Mouse (Mus musculus): Measurements from ENCODE around the gene Mrpl45. TPM values are rescaled to one million over a fixed set of nuclear protein-coding genes. Genes with fewer than 3 reads are reported as not detected.
"Not testable (repeated sequence)": the region's sequence is repeated elsewhere in the genome, so short reads cannot be mapped to it uniquely, and the experiment has no call there.

The Mrpl45 gene
- polyA plus RNA-seq, 1 experiment from 2014 or later, result 41.6 TPM

DNA sequence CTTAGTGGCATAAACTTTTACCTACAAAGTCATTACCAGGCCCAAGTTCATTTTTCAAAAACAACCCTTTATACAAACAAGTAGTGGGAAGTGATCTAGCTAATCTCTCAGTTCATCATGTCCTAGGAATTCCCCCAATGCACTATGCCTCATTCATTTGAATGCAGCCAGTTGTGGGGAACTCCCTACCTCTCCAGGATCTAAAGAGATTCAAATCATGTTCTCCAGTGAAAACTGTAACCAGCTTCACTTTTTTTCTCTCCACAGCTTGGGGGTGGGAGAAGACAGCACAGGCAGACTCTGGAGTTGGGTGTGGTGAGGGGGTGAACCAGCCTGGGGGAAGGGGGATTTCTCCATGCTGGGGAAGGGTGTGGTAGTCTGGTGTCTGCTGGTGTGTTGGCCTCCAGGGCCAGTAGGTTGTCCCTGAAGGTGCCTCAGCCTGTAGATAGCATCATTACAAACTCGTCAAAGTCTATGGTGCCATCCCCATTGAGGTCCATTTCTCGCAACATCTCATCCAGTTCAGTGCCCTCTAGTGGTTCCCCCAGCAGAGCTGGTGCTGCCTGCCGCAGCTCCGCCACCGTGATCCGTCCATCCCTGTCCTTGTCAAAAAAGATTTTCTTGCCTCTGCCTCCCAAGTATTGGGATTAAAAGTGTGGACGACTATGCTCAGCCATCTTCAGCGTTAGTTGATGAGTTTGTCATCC, 6.5 kb downstream of the Mrpl45 start:
- H3K9ac ChIP-seq (ENCODE audit: low read depth, low read length); H3K4me2 ChIP-seq (ENCODE audit: low read length); H3K4me3 ChIP-seq (ENCODE audit: low read depth, low read length); H3K4me1 ChIP-seq (ENCODE audit: control insufficient read depth, insufficient read depth, low read length); H3K9me3 ChIP-seq (replicated peaks; ENCODE audit: control insufficient read depth, low read length, poor library complexity, severe bottlenecking); H3K27me3 ChIP-seq (ENCODE audit: control insufficient read depth, insufficient read depth, low read depth, low read length); H3K27ac ChIP-seq (ENCODE audit: low read length); ATAC-seq: not testable (repeated sequence)
- WGBS, result 77% methylated on average over 8 of the region's 8 CpGs
- H3K36me3 ChIP-seq (ENCODE audit: control insufficient read depth, insufficient read depth, low read length), result peaks cover 20% of the 10 kb centered on the region

DNA sequence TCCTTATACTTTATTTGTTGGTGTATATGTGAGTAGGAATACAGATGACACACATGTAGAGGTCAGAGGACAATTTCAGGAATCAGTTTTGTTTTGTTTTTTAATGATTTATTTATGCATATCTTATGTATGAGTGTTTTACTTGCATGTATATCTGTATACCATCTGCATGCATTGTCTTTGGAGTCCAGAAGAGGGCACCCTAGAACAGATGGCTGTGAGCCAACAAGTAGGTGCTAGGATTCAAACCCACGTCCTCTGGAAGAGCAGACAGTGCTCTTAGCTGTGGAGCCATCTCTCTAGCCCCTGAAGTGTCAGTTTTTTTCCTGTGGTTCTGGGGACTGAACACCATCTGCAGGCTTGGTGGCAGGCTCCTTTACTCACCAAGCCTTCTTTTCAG, 9.7 kb downstream of the Mrpl45 start:
- Histone ChIP-seq H3K4me2 (ENCODE audit: low read length) (no peak overlapping the region), H3K27ac (ENCODE audit: low read length) (no peak overlapping the region), H3K4me3 (ENCODE audit: low read depth, low read length) (no peak overlapping the region), H3K4me1 (ENCODE audit: control insufficient read depth, insufficient read depth, low read length) (no peaks in the 10 kb centered on the region), H3K36me3 (ENCODE audit: control insufficient read depth, insufficient read depth, low read length) (peaks cover 26% of the 10 kb centered on the region), H3K9ac (ENCODE audit: low read depth, low read length) (no peak overlapping the region), H3K27me3 (ENCODE audit: control insufficient read depth, insufficient read depth, low read depth, low read length) (no peaks in the 10 kb centered on the region), H3K9me3 (replicated peaks; ENCODE audit: control insufficient read depth, low read length, poor library complexity, severe bottlenecking) (no peaks in the 10 kb centered on the region)
- no peak for ATAC-seq
- 72% methylated on average over 1 of the region's 1 CpGs for WGBS

DNA sequence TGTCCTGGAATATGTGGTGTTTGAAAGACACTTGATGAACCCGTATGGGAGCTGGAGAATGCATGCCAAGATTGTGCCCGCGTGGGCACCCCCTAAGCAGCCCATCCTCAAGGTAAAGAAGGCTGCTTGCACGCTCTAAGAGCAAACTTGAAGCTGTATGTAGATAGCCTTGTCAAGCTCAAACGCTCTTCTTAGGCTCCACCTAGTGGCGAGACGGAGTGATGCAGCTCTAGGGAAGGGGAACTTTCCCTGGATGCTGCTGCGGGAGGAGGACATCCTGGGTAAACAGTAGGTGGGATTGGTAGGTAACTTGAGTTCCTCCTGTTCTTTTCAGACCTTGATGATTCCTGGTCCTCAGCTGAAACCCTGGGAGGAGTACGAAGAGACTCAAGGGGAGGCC, 12.6 kb downstream of the Mrpl45 start:
- no peaks in the 10 kb centered on the region for H3K27me3 ChIP-seq (ENCODE audit: control insufficient read depth, insufficient read depth, low read depth, low read length)
- WGBS, result 22% methylated on average over 9 of the region's 9 CpGs
- H3K9ac ChIP-seq (ENCODE audit: low read depth, low read length), result no peak overlapping the region
- H3K4me3 ChIP-seq (ENCODE audit: low read depth, low read length), result no peak overlapping the region
- no peak overlapping the region for H3K27ac ChIP-seq (ENCODE audit: low read length)
- no peaks in the 10 kb centered on the region for H3K9me3 ChIP-seq (replicated peaks; ENCODE audit: control insufficient read depth, low read length, poor library complexity, severe bottlenecking)
- no peaks in the 10 kb centered on the region for H3K4me1 ChIP-seq (ENCODE audit: control insufficient read depth, insufficient read depth, low read length)
- no peak for ATAC-seq
- H3K4me2 ChIP-seq (ENCODE audit: low read length), result no peak overlapping the region
- H3K36me3 ChIP-seq (ENCODE audit: control insufficient read depth, insufficient read depth, low read length), result peaks cover 28% of the 10 kb centered on the region

DNA sequence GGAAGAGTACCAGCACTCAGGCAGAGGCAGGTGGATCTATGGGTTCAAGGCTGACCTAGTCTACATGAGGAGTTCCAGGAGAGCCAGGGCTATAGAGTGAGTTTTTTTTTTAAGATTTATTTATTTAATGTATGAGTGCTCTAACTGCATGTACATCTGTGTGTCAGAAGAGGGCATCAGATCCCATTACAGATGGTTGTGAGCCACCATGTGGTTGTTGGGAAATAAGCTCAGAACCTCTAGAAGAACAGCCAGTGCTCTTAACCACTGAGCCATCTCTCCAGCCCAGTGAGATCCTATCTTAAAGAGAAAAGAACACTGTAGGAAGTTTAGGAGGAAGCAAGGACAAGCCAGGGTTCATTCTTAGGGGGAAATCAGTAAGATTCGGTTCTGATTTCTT, 14.8 kb downstream of the Mrpl45 start:
- Histone ChIP-seq H3K27me3 (ENCODE audit: control insufficient read depth, insufficient read depth, low read depth, low read length) (no peaks in the 10 kb centered on the region), H3K4me2 (ENCODE audit: low read length) (no peak overlapping the region), H3K4me1 (ENCODE audit: control insufficient read depth, insufficient read depth, low read length) (no peaks in the 10 kb centered on the region), H3K36me3 (ENCODE audit: control insufficient read depth, insufficient read depth, low read length) (peaks cover 14% of the 10 kb centered on the region), H3K4me3 (ENCODE audit: low read depth, low read length) (no peak overlapping the region), H3K9me3 (replicated peaks; ENCODE audit: control insufficient read depth, low read length, poor library complexity, severe bottlenecking) (no peaks in the 10 kb centered on the region), H3K9ac (ENCODE audit: low read depth, low read length) (no peak overlapping the region), H3K27ac (ENCODE audit: low read length) (no peak overlapping the region)
- 97% methylated on average over 1 of the region's 1 CpGs for WGBS
- no peak for ATAC-seq

DNA sequence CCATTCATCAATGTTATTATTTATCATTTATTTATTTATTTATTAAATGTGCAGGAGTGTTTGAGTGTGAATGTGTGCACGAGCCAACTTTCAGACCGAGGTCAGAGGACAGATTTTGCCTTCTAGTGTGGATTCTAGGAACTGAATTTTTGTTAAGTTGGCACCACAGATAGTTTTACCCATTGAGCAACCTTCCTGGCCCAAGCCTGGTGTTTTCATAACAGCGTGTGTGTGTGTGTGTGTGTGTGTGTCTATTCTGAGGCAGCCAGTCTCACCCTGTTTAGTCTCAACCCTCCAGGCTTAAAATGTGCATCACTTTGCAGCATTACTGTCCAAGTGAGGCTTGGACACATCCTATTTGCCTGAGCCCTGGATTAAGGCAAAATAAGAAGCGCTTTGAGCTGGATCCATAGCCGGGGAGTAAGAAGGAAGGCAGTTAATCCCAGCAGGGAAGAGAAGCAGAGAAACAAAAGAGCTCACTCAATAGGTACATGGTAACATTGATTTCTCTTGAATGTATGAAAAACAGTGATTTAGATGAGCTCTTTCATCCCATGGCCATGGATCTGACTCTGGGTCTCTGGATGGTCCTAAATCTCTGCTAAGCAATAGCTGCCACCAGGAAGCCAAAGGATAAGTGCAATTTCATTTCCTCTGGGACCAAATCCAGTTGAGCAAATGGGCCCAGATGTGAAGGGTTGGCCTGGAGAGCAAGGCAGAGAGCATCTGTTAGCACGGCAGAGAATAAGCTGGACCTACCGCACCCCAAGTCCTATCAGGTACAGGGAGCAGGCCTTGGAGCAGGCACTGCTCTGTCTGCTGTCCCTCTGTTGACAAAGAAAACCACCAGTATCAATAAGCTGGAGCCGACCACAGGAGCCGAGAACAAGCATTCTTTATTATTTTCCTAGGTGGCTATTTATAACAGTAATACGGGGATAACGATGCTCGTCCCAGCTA, 16.0 kb downstream of the Mrpl45 start:
- no peak overlapping the region for H3K4me2 ChIP-seq (ENCODE audit: low read length)
- no peak overlapping the region for H3K4me3 ChIP-seq (ENCODE audit: low read depth, low read length)
- peaks cover 12% of the 10 kb centered on the region; the same call in 1 of the 2 replicates for H3K36me3 ChIP-seq (ENCODE audit: control insufficient read depth, insufficient read depth, low read length)
- WGBS, result 72% methylated on average over 12 of the region's 12 CpGs
- H3K27ac ChIP-seq (ENCODE audit: low read length), result no peak overlapping the region
- ATAC-seq, result no peak
- H3K9ac ChIP-seq (ENCODE audit: low read depth, low read length), result no peak overlapping the region
- no peaks in the 10 kb centered on the region for H3K9me3 ChIP-seq (replicated peaks; ENCODE audit: control insufficient read depth, low read length, poor library complexity, severe bottlenecking)
- no peaks in the 10 kb centered on the region for H3K4me1 ChIP-seq (ENCODE audit: control insufficient read depth, insufficient read depth, low read length)
- H3K27me3 ChIP-seq (ENCODE audit: control insufficient read depth, insufficient read depth, low read depth, low read length), result no peaks in the 10 kb centered on the region

DNA sequence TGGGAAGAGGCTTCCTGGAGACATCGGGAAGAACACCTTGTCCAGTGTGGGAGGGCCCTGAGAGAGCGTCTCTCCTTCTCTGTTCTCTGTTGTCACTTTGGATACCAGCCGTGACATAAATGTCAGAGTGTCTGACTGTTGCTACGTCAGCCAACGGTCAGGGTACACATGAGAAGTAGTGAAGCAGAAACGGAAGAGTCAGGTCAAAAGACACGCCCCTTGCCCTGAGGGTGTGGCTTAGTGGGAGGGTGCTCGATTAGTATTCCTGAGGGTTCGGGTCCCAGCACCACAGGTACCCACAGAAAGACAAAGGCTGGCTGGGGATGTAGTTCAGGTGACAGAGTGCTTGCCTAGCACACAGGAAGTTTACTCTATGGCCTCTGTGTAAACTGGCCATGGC, 17.5 kb downstream of the Mrpl45 start:
- no peak overlapping the region for H3K4me3 ChIP-seq (ENCODE audit: low read depth, low read length)
- H3K4me2 ChIP-seq (ENCODE audit: low read length), result no peak overlapping the region
- H3K4me1 ChIP-seq (ENCODE audit: control insufficient read depth, insufficient read depth, low read length), result no peaks in the 10 kb centered on the region
- no peak overlapping the region for H3K27ac ChIP-seq (ENCODE audit: low read length)
- H3K9ac ChIP-seq (ENCODE audit: low read depth, low read length), result no peak overlapping the region
- no peak for ATAC-seq
- H3K36me3 ChIP-seq (ENCODE audit: control insufficient read depth, insufficient read depth, low read length), result peaks cover 8% of the 10 kb centered on the region; the same call in 1 of the 2 replicates
- 48% methylated on average over 9 of the region's 9 CpGs for WGBS
- no peaks in the 10 kb centered on the region for H3K27me3 ChIP-seq (ENCODE audit: control insufficient read depth, insufficient read depth, low read depth, low read length)
- H3K9me3 ChIP-seq (replicated peaks; ENCODE audit: control insufficient read depth, low read length, poor library complexity, severe bottlenecking), result no peaks in the 10 kb centered on the region

DNA sequence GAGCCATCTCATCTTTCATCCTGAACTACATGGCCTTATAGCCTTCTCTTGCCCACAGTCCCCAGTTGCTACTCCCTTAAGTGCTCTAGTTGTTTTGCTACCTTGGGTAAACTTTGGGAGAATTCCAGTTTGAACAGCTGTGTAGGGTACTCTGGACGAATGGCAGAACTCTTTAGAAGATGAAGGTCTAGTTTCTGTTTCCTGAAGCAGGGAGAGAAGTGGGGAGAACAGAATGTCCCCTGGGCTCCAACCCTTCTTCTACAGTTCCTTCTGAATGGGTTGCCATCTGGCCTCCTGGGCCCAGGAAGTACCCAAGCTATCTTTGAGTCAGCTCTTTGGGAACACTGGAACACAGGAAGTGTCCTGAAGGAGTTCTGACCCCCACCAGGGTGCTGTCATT, 18.4 kb downstream of the Mrpl45 start:
- H3K4me2 ChIP-seq (ENCODE audit: low read length), result no peak overlapping the region
- H3K4me1 ChIP-seq (ENCODE audit: control insufficient read depth, insufficient read depth, low read length), result no peaks in the 10 kb centered on the region
- H3K27me3 ChIP-seq (ENCODE audit: control insufficient read depth, insufficient read depth, low read depth, low read length), result no peaks in the 10 kb centered on the region
- H3K9ac ChIP-seq (ENCODE audit: low read depth, low read length), result no peak overlapping the region
- 0 out of 2 replicates have a peak, but pooled peaks cover 5% of the 10 kb centered on the region for H3K36me3 ChIP-seq (ENCODE audit: control insufficient read depth, insufficient read depth, low read length)
- no peak overlapping the region for H3K4me3 ChIP-seq (ENCODE audit: low read depth, low read length)
- 60% methylated on average over 1 of the region's 1 CpGs for WGBS
- ATAC-seq, result no peak
- no peak overlapping the region for H3K27ac ChIP-seq (ENCODE audit: low read length)
- no peaks in the 10 kb centered on the region for H3K9me3 ChIP-seq (replicated peaks; ENCODE audit: control insufficient read depth, low read length, poor library complexity, severe bottlenecking)

DNA sequence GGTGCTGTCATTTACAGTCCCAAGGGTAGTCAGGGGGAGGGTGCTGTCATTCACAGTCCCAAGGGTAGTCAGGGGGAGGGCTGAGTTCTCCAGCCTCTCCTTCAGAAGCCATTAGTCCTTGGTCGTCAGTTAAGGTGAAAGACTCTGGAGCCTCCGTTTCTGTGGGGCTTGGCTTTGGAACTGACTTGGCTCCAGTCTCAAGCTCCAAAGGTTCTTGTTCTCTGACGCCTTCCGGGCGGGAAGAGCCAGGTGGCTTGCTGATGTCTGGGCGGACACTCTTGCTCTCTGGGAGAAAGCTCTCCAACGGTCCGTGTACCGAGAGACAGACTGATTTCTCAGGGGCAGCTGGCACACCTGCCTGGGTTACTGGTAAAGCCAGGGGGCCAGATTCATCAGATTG, 18.9 kb downstream of the Mrpl45 start:
- 0 out of 2 replicates have a peak, but pooled peaks cover 5% of the 10 kb centered on the region for H3K36me3 ChIP-seq (ENCODE audit: control insufficient read depth, insufficient read depth, low read length)
- no peak overlapping the region for H3K27ac ChIP-seq (ENCODE audit: low read length)
- no peak overlapping the region for H3K4me3 ChIP-seq (ENCODE audit: low read depth, low read length)
- no peaks in the 10 kb centered on the region for H3K27me3 ChIP-seq (ENCODE audit: control insufficient read depth, insufficient read depth, low read depth, low read length)
- 88% methylated on average over 9 of the region's 9 CpGs for WGBS
- no peaks in the 10 kb centered on the region for H3K4me1 ChIP-seq (ENCODE audit: control insufficient read depth, insufficient read depth, low read length)
- no peak for ATAC-seq
- no peak overlapping the region for H3K4me2 ChIP-seq (ENCODE audit: low read length)
- no peaks in the 10 kb centered on the region for H3K9me3 ChIP-seq (replicated peaks; ENCODE audit: control insufficient read depth, low read length, poor library complexity, severe bottlenecking)
- H3K9ac ChIP-seq (ENCODE audit: low read depth, low read length), result no peak overlapping the region

DNA sequence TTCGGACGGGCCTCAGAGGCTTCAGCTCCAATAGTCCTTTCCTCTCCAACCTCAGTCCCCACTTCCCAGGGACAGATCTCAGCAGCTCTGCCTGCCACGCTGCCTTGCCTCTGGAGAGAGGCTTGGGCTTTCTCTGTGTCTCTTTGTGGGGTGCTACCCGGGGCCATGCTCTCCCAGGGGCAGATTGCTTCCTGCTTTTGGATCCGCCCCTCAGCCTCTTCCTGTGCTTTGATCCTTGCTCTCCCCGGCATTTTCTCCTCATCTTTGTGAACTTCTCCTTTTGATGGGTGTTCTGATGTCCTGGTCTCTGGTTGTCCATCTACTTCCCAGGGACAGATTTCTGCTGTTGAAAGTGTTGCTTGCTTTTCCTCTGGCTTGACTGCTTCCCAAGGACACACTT, 20.7 kb downstream of the Mrpl45 start:
- Histone ChIP-seq H3K4me2 (ENCODE audit: low read length) (no peak overlapping the region), H3K4me1 (ENCODE audit: control insufficient read depth, insufficient read depth, low read length) (no peaks in the 10 kb centered on the region), H3K9ac (ENCODE audit: low read depth, low read length) (no peak overlapping the region), H3K27ac (ENCODE audit: low read length) (no peak overlapping the region), H3K9me3 (replicated peaks; ENCODE audit: control insufficient read depth, low read length, poor library complexity, severe bottlenecking) (no peaks in the 10 kb centered on the region), H3K27me3 (ENCODE audit: control insufficient read depth, insufficient read depth, low read depth, low read length) (no peaks in the 10 kb centered on the region), H3K36me3 (ENCODE audit: control insufficient read depth, insufficient read depth, low read length) (no peaks in the 10 kb centered on the region), H3K4me3 (ENCODE audit: low read depth, low read length) (no peak overlapping the region)
- WGBS, result 52% methylated on average over 6 of the region's 6 CpGs
- ATAC-seq, result no peak

All from midbrain, embryonic 16.5 days (tissue).